Mouse (Mus musculus): Measurements from ENCODE around the gene Polm. TPM values are rescaled to one million over a fixed set of nuclear protein-coding genes. Genes with fewer than 3 reads are reported as not detected.

The Polm gene
- total RNA-seq (2021) = 10 to 100 TPM in 1 of 2 experiments, 1 to 10 TPM in 1; 9.7 to 10.9 TPM

- peak; percentile 82 to 90 for DNase-seq (ENCODE audit: low spot score in 2 of 2)
- intact Hi-C loops (cut with DNase I) = loop anchor here (2.0 kb wide), 1 partner anchor 41 kb away; the partner anchor contains the start of gene Pold2
Measured at GRCm38 (mm10) chr11:5837251-5838246, at the start of gene Polm. Gene Polm, minus strand, starts transcription at chr11:5838016.

GRCm38 (mm10) chr11:5887250-5887649 lies 49.4 kb upstream of the Polm start:
- DNase-seq (ENCODE audit: low spot score in 2 of 2) = no peak
- intact Hi-C loops (cut with DNase I) = no loop called here

GRCm38 (mm10) chr11:5886187-5886586 lies 48.4 kb upstream of the Polm start:
- DNase-seq (ENCODE audit: low spot score in 2 of 2) = peak; percentile 70 to 71
- intact Hi-C loops (cut with DNase I) = no loop called here

- DNase-seq (ENCODE audit: low spot score in 2 of 2) = no peak
- intact Hi-C loops (cut with DNase I) = no loop called here
Measured at GRCm38 (mm10) chr11:5882518-5882917, 44.7 kb upstream of the Polm start.

- intact Hi-C loops (cut with DNase I) = loop anchor here (2.0 kb wide), 3 partner anchors 43 to 91 kb away; partner anchors contain the start of genes Dbnl and Ykt6
- peak; percentile 45 to 54 for DNase-seq (ENCODE audit: low spot score in 2 of 2)
Measured at GRCm38 (mm10) chr11:5879905-5880304, 42.1 kb upstream of the Polm start.

- intact Hi-C loops (cut with DNase I) = loop anchor here (2.0 kb wide), 2 partner anchors 42 to 76 kb away; partner anchors contain the start of gene Ykt6
- no peak for DNase-seq (ENCODE audit: low spot score in 2 of 2)
Measured at GRCm38 (mm10) chr11:5878661-5879060, 40.8 kb upstream of the Polm start.

- intact Hi-C loops (cut with DNase I) = loop anchor here (2.0 kb wide), 2 partner anchors 41 to 77 kb away; partner anchors contain the start of gene Ykt6
- DNase-seq (ENCODE audit: low spot score in 2 of 2) = peak; percentile 98 to 99
Measured at GRCm38 (mm10) chr11:5877921-5878526, 40.2 kb upstream of the Polm start, which contains the start of gene Pold2. Gene Pold2, minus strand, starts transcription at chr11:5878292.

- intact Hi-C loops (cut with DNase I) = no loop called here
Measured at GRCm38 (mm10) chr11:5877421-5877820, 39.6 kb upstream of the Polm start.

GRCm38 (mm10) chr11:5873192-5873591 lies 35.4 kb upstream of the Polm start:
- intact Hi-C loops (cut with DNase I) = no loop called here
- no peak for DNase-seq (ENCODE audit: low spot score in 2 of 2)

More at GRCm38 (mm10) chr11:5877421-5877820, 39.6 kb upstream of the Polm start:
- no peak for DNase-seq (ENCODE audit: low spot score in 2 of 2)

- intact Hi-C loops (cut with DNase I) = no loop called here
- DNase-seq (ENCODE audit: low spot score in 2 of 2) = no peak
Measured at GRCm38 (mm10) chr11:5872707-5873106, 34.9 kb upstream of the Polm start.

- no peak for DNase-seq (ENCODE audit: low spot score in 2 of 2)
- intact Hi-C loops (cut with DNase I) = no loop called here
Measured at GRCm38 (mm10) chr11:5870069-5870468, 32.3 kb upstream of the Polm start.

GRCm38 (mm10) chr11:5869331-5869730 lies 31.5 kb upstream of the Polm start:
- intact Hi-C loops (cut with DNase I) = no loop called here
- no peak for DNase-seq (ENCODE audit: low spot score in 2 of 2)

- intact Hi-C loops (cut with DNase I) = no loop called here
- DNase-seq (ENCODE audit: low spot score in 2 of 2) = no peak
Measured at GRCm38 (mm10) chr11:5868324-5868723, 30.5 kb upstream of the Polm start.

- no peak for DNase-seq (ENCODE audit: low spot score in 2 of 2)
- intact Hi-C loops (cut with DNase I) = no loop called here
Measured at GRCm38 (mm10) chr11:5867196-5867595, 29.4 kb upstream of the Polm start.

- intact Hi-C loops (cut with DNase I) = no loop called here
Measured at GRCm38 (mm10) chr11:5862394-5863105, 24.7 kb upstream of the Polm start.

GRCm38 (mm10) chr11:5861678-5862393 lies 24.0 kb upstream of the Polm start, which contains the start of gene Aebp1:
Gene Aebp1, plus strand, starts transcription at chr11:5861947.
- no peak for DNase-seq (ENCODE audit: low spot score in 2 of 2)
- intact Hi-C loops (cut with DNase I) = no loop called here

More at GRCm38 (mm10) chr11:5862394-5863105, 24.7 kb upstream of the Polm start:
- DNase-seq (ENCODE audit: low spot score in 2 of 2) = no peak

GRCm38 (mm10) chr11:5860639-5861038 lies 22.8 kb upstream of the Polm start:
- intact Hi-C loops (cut with DNase I) = no loop called here
- no peak for DNase-seq (ENCODE audit: low spot score in 2 of 2)

GRCm38 (mm10) chr11:5859883-5860550 lies 22.2 kb upstream of the Polm start:
- no peak for DNase-seq (ENCODE audit: low spot score in 2 of 2)
- intact Hi-C loops (cut with DNase I) = no loop called here

All from left cerebral cortex, postnatal 25 days (tissue).